Mouse (Mus musculus): Measurements from ENCODE around the gene Pde6h. TPM values are rescaled to one million over a fixed set of nuclear protein-coding genes. Genes with fewer than 3 reads are reported as not detected.
"Not testable (repeated sequence)": the region's sequence is repeated elsewhere in the genome, so short reads cannot be mapped to it uniquely, and the experiment has no call there.

The Pde6h gene
- polyA plus RNA-seq, 1 experiment from 2014 or later: not detected

DNA sequence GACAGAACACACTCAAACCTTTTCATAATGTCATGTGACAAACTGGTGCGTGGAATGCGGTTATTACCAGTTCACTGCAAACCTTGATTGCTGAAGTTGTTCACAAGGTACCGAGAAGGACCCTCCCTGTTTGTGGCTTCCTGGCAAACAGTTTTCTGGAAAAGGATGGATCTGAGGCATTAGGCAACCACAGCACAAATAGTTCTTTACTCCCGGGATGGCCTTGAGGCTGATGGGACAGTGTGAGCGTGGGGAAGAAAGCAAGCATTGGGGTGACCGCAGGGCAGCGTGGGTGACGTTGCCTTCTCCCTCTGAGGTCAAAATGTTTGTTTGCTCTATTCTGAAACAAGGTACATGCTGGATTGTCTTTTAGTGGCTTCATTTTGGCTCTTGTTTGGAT is 31.1 kb downstream of the Pde6h start:
- H3K36me3 ChIP-seq (ENCODE audit: control insufficient read depth, insufficient read depth, low read length): no peaks in the 10 kb centered on the region
- 90% methylated on average over 8 of the region's 8 CpGs for WGBS

DNA sequence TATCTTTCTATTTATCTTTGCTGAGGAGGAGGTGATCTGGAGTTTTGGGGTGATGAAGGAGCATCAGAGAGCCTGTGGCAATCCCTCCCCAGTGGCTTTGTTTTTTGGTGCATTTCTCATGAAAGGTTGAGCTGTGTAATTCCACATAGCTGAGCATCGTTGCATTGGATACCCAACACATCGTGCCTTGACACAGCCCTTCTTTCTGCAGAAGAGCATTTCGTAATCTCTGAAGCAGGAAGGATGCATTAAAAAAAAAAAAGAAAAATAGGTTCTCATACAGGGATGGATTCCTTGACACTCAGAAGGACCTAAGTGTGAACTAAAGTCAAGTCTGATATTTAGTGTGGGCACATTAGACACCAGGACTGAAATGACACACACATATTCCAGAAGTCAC is 31.6 kb downstream of the Pde6h start:
- no peak overlapping the region for H3K4me2 ChIP-seq (replicated peaks; ENCODE audit: low read depth, low read length)
- no peaks in the 10 kb centered on the region for H3K36me3 ChIP-seq (ENCODE audit: control insufficient read depth, insufficient read depth, low read length)
- H3K9ac ChIP-seq (ENCODE audit: low read depth, low read length): no peak overlapping the region
- WGBS: 90% methylated on average over 3 of the region's 3 CpGs
- H3K4me3 ChIP-seq (ENCODE audit: low read depth, low read length): no peak overlapping the region
- no peaks in the 10 kb centered on the region for H3K4me1 ChIP-seq (replicated peaks; ENCODE audit: control insufficient read depth, insufficient read depth, low read length)
- no peak overlapping the region for H3K27ac ChIP-seq (ENCODE audit: low read depth, low read length)
- H3K27me3 ChIP-seq (ENCODE audit: control insufficient read depth, insufficient read depth, low read length): no peaks in the 10 kb centered on the region
- no peaks in the 10 kb centered on the region for H3K9me3 ChIP-seq (ENCODE audit: control insufficient read depth, low read length)
- DNase-seq (ENCODE audit: low spot score) (no peak), ATAC-seq (ENCODE audit: low FRiP score) (no peak)

More for the DNA sequence above, 31.1 kb downstream of the Pde6h start:
- Histone ChIP-seq H3K27ac (ENCODE audit: low read depth, low read length) (no peak overlapping the region), H3K4me2 (replicated peaks; ENCODE audit: low read depth, low read length) (no peak overlapping the region), H3K27me3 (ENCODE audit: control insufficient read depth, insufficient read depth, low read length) (no peaks in the 10 kb centered on the region), H3K9me3 (ENCODE audit: control insufficient read depth, low read length) (no peaks in the 10 kb centered on the region), H3K4me3 (ENCODE audit: low read depth, low read length) (no peak overlapping the region), H3K9ac (ENCODE audit: low read depth, low read length) (no peak overlapping the region), H3K4me1 (replicated peaks; ENCODE audit: control insufficient read depth, insufficient read depth, low read length) (no peaks in the 10 kb centered on the region)
- no peak for ATAC-seq (ENCODE audit: low FRiP score)
- no peak for DNase-seq (ENCODE audit: low spot score)

DNA sequence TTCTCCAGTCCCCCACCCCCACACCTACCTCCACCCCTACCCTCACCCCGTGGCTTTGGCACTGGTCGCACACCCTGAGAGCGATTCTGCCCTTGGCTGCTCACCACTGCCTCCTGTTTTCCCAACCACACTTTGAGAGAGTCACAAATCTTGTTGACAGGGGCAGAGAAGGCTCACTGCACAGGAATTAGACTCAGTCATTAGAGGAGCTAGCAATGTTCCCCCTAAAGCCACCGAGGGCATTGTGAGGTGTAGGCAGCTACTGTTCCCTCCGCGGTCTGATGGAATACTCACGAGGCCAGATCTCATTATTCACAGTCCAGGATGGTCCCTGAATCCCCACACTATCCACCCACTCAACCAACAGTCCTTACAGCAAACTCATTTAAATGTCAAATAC is 33.4 kb downstream of the Pde6h start:
- DNase-seq (ENCODE audit: low spot score): no peak

DNA sequence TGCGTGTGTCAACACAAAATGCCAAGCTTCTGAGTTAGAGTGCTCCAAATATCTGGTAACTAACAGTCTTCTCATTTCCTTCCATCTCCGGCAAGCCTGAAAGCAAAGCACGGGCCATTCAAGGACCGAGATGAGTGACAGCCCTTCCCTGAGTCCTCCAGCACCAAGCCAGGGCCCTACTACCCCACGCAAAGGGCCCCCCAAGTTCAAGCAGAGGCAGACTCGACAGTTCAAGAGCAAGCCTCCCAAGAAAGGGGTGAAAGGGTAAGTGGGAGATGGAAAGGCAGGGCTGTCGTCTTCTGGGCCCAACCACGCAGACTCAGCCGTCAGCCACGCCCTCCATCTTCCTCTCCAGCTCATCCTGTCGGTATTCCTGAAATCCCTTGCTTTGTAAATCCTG is 35.5 kb downstream of the Pde6h start:
- H3K27me3 ChIP-seq (ENCODE audit: control insufficient read depth, insufficient read depth, low read length): no peaks in the 10 kb centered on the region
- no peak overlapping the region for H3K4me2 ChIP-seq (replicated peaks; ENCODE audit: low read depth, low read length)
- H3K27ac ChIP-seq (ENCODE audit: low read depth, low read length): no peak overlapping the region
- no peaks in the 10 kb centered on the region for H3K9me3 ChIP-seq (ENCODE audit: control insufficient read depth, low read length)
- H3K4me3 ChIP-seq (ENCODE audit: low read depth, low read length): no peak overlapping the region
- DNase-seq (ENCODE audit: low spot score): no peak
- no peaks in the 10 kb centered on the region for H3K36me3 ChIP-seq (ENCODE audit: control insufficient read depth, insufficient read depth, low read length)
- 77% methylated on average over 11 of the region's 11 CpGs for WGBS
- no peak overlapping the region for H3K9ac ChIP-seq (ENCODE audit: low read depth, low read length)
- H3K4me1 ChIP-seq (replicated peaks; ENCODE audit: control insufficient read depth, insufficient read depth, low read length): no peaks in the 10 kb centered on the region
- ATAC-seq (ENCODE audit: low FRiP score): no peak

More for the DNA sequence above, 33.4 kb downstream of the Pde6h start:
- Histone ChIP-seq H3K4me1 (replicated peaks; ENCODE audit: control insufficient read depth, insufficient read depth, low read length) (no peaks in the 10 kb centered on the region), H3K36me3 (ENCODE audit: control insufficient read depth, insufficient read depth, low read length) (no peaks in the 10 kb centered on the region), H3K9me3 (ENCODE audit: control insufficient read depth, low read length) (no peaks in the 10 kb centered on the region), H3K9ac (ENCODE audit: low read depth, low read length) (no peak overlapping the region), H3K27ac (ENCODE audit: low read depth, low read length) (no peak overlapping the region), H3K4me3 (ENCODE audit: low read depth, low read length) (no peak overlapping the region), H3K27me3 (ENCODE audit: control insufficient read depth, insufficient read depth, low read length) (no peaks in the 10 kb centered on the region), H3K4me2 (replicated peaks; ENCODE audit: low read depth, low read length) (no peak overlapping the region)
- 53% methylated on average over 7 of the region's 7 CpGs for WGBS
- ATAC-seq (ENCODE audit: low FRiP score): no peak

DNA sequence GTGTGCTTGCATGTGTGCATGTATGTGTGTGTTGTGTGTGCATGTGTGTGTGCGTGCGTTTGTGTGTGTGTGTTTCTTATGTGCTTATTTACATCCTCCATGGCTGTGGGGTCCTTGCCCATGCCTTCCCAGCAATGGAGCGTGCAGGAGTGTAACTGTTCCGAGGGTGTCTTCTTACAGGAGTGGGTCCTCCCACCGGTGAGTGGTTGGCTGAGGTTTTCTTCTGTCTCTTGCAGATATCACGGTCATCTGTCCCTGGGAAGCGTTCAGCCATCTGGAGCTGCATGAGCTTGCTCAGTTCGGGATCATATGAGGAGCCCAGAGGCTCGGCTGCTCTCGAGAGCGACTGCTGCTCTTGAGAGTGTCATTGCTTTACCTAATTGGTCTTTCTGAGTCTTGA is 39.3 kb downstream of the Pde6h start:
- Histone ChIP-seq H3K27ac (ENCODE audit: low read depth, low read length) (no peak overlapping the region), H3K27me3 (ENCODE audit: control insufficient read depth, insufficient read depth, low read length) (no peaks in the 10 kb centered on the region), H3K4me2 (replicated peaks; ENCODE audit: low read depth, low read length) (no peak overlapping the region), H3K36me3 (ENCODE audit: control insufficient read depth, insufficient read depth, low read length) (no peaks in the 10 kb centered on the region), H3K9me3 (ENCODE audit: control insufficient read depth, low read length) (no peaks in the 10 kb centered on the region), H3K4me3 (ENCODE audit: low read depth, low read length) (no peak overlapping the region), H3K4me1 (replicated peaks; ENCODE audit: control insufficient read depth, insufficient read depth, low read length) (no peaks in the 10 kb centered on the region), H3K9ac (ENCODE audit: low read depth, low read length) (no peak overlapping the region)
- no peak for ATAC-seq (ENCODE audit: low FRiP score)
- no peak for DNase-seq (ENCODE audit: low spot score)
- 88% methylated on average over 11 of the region's 11 CpGs for WGBS

DNA sequence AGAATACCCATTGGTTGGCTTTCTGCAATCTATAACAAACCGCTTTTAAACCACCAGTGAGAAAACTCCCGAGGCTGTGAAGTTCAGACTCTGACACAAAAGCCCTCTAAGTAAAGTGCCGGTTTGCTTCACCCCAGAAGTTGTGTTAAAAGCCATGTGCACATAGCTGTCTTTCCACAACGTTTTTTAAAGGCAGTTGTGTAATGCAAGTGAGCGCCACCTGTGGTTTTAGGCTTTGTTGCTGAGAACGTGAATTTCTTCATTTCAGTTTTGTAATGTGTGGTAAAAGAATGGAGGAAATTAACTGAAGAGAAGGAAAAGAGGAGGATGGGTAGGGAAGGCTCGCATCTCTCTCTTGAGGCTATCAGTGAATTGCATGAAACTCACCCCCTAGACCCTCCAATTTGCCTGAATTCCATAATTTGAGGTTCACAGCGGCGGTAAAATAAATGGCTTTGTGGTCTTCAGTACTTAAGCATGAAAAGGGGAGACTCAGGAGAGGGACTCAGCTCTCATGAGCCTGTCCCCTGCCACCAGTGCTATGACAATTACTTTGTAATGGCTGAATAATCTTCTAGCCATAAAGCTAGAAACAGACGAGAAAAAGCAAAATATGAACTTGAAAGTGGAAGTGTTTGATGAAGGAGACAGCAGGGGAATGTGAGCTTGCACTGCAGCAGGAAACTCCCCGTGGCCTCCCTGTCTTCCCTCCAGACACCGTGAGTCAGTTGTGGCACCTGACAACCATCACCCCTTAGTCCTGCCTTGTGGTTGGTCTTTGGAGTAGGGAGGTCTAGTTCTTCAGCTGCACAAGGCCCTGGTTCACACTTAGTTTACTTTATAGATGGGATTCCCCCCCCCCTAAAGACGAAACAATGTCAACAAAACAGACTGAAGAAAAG is 41.2 kb downstream of the Pde6h start:
- DNase-seq (ENCODE audit: low spot score) (no peak), ATAC-seq (ENCODE audit: low FRiP score) (no peak)
- H3K36me3 ChIP-seq (ENCODE audit: control insufficient read depth, insufficient read depth, low read length): no peaks in the 10 kb centered on the region
- H3K9ac ChIP-seq (ENCODE audit: low read depth, low read length): no peak overlapping the region
- H3K4me2 ChIP-seq (replicated peaks; ENCODE audit: low read depth, low read length): no peak overlapping the region
- H3K9me3 ChIP-seq (ENCODE audit: control insufficient read depth, low read length): no peaks in the 10 kb centered on the region
- no peaks in the 10 kb centered on the region for H3K27me3 ChIP-seq (ENCODE audit: control insufficient read depth, insufficient read depth, low read length)
- no peak overlapping the region for H3K27ac ChIP-seq (ENCODE audit: low read depth, low read length)
- no peaks in the 10 kb centered on the region for H3K4me1 ChIP-seq (replicated peaks; ENCODE audit: control insufficient read depth, insufficient read depth, low read length)
- H3K4me3 ChIP-seq (ENCODE audit: low read depth, low read length): no peak overlapping the region
- 74% methylated on average over 13 of the region's 13 CpGs for whole genome bisulfite sequencing

DNA sequence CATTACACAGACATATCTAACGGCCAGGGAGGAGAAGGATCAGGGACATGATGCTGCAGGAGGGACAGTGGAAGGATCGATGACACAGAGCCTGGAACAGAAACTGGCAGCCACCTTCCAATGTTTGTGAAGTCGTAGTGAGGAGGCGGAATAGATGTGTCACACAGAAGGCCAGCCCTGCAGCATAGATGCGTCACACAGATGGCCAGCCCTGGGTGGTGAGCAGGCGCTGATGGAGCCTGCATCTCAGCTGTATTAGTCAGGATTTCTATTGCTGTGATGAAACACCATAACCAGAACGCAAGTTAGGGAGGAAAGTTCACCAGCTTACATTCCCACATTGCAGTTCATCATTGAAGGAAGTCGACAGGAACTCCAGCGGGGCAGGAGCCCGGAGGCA is 42.3 kb downstream of the Pde6h start:
- H3K4me2 ChIP-seq (replicated peaks; ENCODE audit: low read depth, low read length): no peak overlapping the region
- WGBS: 80% methylated on average over 10 of the region's 10 CpGs
- H3K9ac ChIP-seq (ENCODE audit: low read depth, low read length): no peak overlapping the region
- no peak for ATAC-seq (ENCODE audit: low FRiP score)
- H3K27ac ChIP-seq (ENCODE audit: low read depth, low read length): no peak overlapping the region
- H3K27me3 ChIP-seq (ENCODE audit: control insufficient read depth, insufficient read depth, low read length): no peaks in the 10 kb centered on the region
- no peaks in the 10 kb centered on the region for H3K4me1 ChIP-seq (replicated peaks; ENCODE audit: control insufficient read depth, insufficient read depth, low read length)
- no peaks in the 10 kb centered on the region for H3K36me3 ChIP-seq (ENCODE audit: control insufficient read depth, insufficient read depth, low read length)
- DNase-seq (ENCODE audit: low spot score): no peak
- no peaks in the 10 kb centered on the region for H3K9me3 ChIP-seq (ENCODE audit: control insufficient read depth, low read length)
- H3K4me3 ChIP-seq (ENCODE audit: low read depth, low read length): no peak overlapping the region

DNA sequence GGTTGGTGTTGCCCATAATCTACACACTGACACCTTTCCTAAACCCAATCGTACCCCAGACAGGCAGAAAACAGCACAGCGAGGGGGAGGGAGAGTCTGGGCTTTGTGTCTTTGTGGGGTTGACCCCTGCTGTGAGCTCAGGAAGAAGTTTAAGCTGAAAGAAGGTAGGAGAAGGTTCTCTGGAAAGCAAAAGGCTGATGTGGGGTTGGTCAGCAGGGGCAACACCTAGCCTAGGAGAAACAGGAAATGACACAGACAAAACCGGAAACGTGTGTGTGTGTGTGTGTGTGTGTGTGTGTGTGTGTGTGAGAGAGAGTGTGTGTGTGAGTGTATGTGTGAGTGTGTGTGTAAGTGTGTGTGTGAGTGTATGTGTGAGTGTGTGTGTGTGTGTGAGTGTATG is 43.8 kb downstream of the Pde6h start:
- Histone ChIP-seq H3K4me2 (replicated peaks; ENCODE audit: low read depth, low read length) (no peak overlapping the region), H3K4me3 (ENCODE audit: low read depth, low read length) (no peak overlapping the region), H3K4me1 (replicated peaks; ENCODE audit: control insufficient read depth, insufficient read depth, low read length) (no peaks in the 10 kb centered on the region), H3K9me3 (ENCODE audit: control insufficient read depth, low read length) (no peaks in the 10 kb centered on the region), H3K9ac (ENCODE audit: low read depth, low read length) (no peak overlapping the region), H3K27ac (ENCODE audit: low read depth, low read length) (no peak overlapping the region), H3K36me3 (ENCODE audit: control insufficient read depth, insufficient read depth, low read length) (no peaks in the 10 kb centered on the region), H3K27me3 (ENCODE audit: control insufficient read depth, insufficient read depth, low read length) (no peaks in the 10 kb centered on the region)
- ATAC-seq (ENCODE audit: low FRiP score) (no peak), DNase-seq (ENCODE audit: low spot score) (no peak)
- WGBS: 64% methylated on average over 4 of the region's 4 CpGs

DNA sequence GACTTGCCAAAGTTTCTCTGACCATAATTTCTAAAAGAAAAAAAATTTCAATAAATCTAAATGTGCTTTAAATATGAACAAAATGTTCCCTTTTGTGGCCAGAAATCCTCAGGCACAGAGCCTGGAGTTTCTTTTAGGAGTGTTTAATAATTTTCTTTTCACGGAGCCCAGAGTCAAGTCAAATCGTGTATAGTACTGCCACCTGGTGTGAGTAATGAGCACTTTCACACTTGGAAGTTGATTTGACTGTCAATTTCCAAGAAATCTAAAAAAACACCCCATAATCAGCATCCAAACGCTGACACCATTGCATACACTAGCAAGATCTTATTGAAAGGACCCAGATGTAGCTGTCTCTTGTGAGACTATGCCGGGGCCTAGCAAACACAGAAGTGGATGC is 45.2 kb downstream of the Pde6h start:
- ATAC-seq (ENCODE audit: low FRiP score); H3K9me3 ChIP-seq (ENCODE audit: control insufficient read depth, low read length); H3K4me1 ChIP-seq (replicated peaks; ENCODE audit: control insufficient read depth, insufficient read depth, low read length); H3K4me2 ChIP-seq (replicated peaks; ENCODE audit: low read depth, low read length); H3K9ac ChIP-seq (ENCODE audit: low read depth, low read length); H3K4me3 ChIP-seq (ENCODE audit: low read depth, low read length); H3K27ac ChIP-seq (ENCODE audit: low read depth, low read length); H3K27me3 ChIP-seq (ENCODE audit: control insufficient read depth, insufficient read depth, low read length); H3K36me3 ChIP-seq (ENCODE audit: control insufficient read depth, insufficient read depth, low read length); DNase-seq (ENCODE audit: low spot score): not testable (repeated sequence)
- 62% methylated on average over 4 of the region's 4 CpGs for WGBS

Measured in hindbrain, embryonic 11.5 days (tissue).